Mouse (Mus musculus) liver, adult 2 months (tissue): ENCODE measurements around the gene Sepsecs.

ENCODE experiments used
- CTCF ChIP-seq: fragments of 200-500 bp; IDR thresholded peaks from 2 replicates; pipeline ENCODE4 v1.5.1; 2011; ENCODE audit warnings: low read depth, low read length, control low read depth
- POLR2A ChIP-seq: fragments of 200-500 bp; IDR thresholded peaks from 2 replicates; pipeline ENCODE4 v1.6.1; 2011; ENCODE audit warnings: low read length, control low read depth; ENCODE audit not compliant: insufficient read depth; ENCODE audit errors: extremely low read depth

GRCm38 (mm10) chr5:52630541-52630940 is 39.0 kb downstream of the Sepsecs start:
- TF ChIP-seq POLR2A = no peak
- no peak for TF ChIP-seq CTCF
